22 mouse cellular contexts compared by ENCODE assay signal in genomic region chr12:81077953-81078646, GRCm38 (mm10). TPM values are rescaled to one million over a fixed set of nuclear protein-coding genes. Genes with fewer than 3 reads are reported as not detected.
DNase-seq lines count a peak whose midpoint lies in the region; ATAC-seq and TF ChIP-seq lines count a peak whose summit lies in the region.
"Had no signal": no experiment of that assay in that cellular context is flagged by ENCODE, and none has a peak within 500 bp of the region (broad histone marks: within the 10 kb centered on the region; RNA-seq: fewer than 3 reads in every experiment).

No protein-coding gene starts in this region.

- no peak for TF ChIP-seq CTCF in lung, embryonic 14.5 days (IDR thresholded peaks at IDR 0.05; ENCODE audit: low read depth)

- peak; percentile 36 for DNase-seq in embryonic facial prominence, embryonic 14.5 days (ENCODE audit: low spot score)
- DNase-seq in embryonic facial prominence, embryonic 10.5 days (ENCODE audit: low spot score): no peak
- DNase-seq in heart, adult 8-10 months (ENCODE audit: low spot score): no peak
- peak; percentile 30 for DNase-seq in lung, embryonic 14.5 days
- DNase-seq in lung, postnatal 10 days: no peak
- DNase-seq in layer of hippocampus, postnatal 10 days (ENCODE audit: low spot score in 2 of 2): no peak
- DNase-seq: adrenal gland, postnatal 10 days; cerebellum, adult 18-20 months; cerebellum, postnatal 25 days; embryo, embryonic 11 days; gastrocnemius, postnatal 10 days; kidney, postnatal 36 days; midbrain, embryonic 14.5 days; thymus, postnatal 14 days had no signal

- no peak for ATAC-seq in embryonic facial prominence, embryonic 14.5 days (ENCODE audit: low read depth)
- peak; percentile 56; the same call in 1 of the 2 replicates for ATAC-seq in heart, embryonic 14.5 days (ENCODE audit: insufficient number of reproducible peaks, insufficient read depth, low FRiP score, low read depth)
- ATAC-seq in lung, embryonic 14.5 days (ENCODE audit: insufficient read depth): no peak
- 0 out of 2 replicates have a peak, but pooled peaks have one; percentile 33 for ATAC-seq in stomach, embryonic 14.5 days (ENCODE audit: insufficient number of reproducible peaks, insufficient read depth, low FRiP score, low read depth)
- ATAC-seq: forebrain, embryonic 16.5 days; liver, embryonic 12.5 days had no signal

- 65% methylated on average over 2 of the region's 2 CpGs for WGBS in embryonic facial prominence, embryonic 14.5 days
- 93% methylated on average over 2 of the region's 2 CpGs for whole genome bisulfite sequencing in embryonic facial prominence, embryonic 10.5 days
- WGBS in heart, embryonic 14.5 days: 48% methylated on average over 2 of the region's 2 CpGs
- WGBS in lung, embryonic 14.5 days: 57% methylated on average over 2 of the region's 2 CpGs
- 50% methylated on average over 2 of the region's 2 CpGs for WGBS in stomach, embryonic 14.5 days

- no peak overlapping the region for H3K27ac ChIP-seq in embryonic facial prominence, embryonic 14.5 days (replicated peaks; ENCODE audit: low read depth, low read length)
- no peak overlapping the region for H3K27ac ChIP-seq in embryonic facial prominence, embryonic 10.5 days (replicated peaks)
- peak overlapping the region; percentile 36 to 54; a peak in 2 of 4 replicates for H3K27ac ChIP-seq in heart, embryonic 14.5 days (replicated peaks in 1 of 2; ENCODE audit: control insufficient read depth in 1 of 2, insufficient read depth in 1 of 2, low read depth in 2 of 2, low read length in 2 of 2)
- no peak overlapping the region for H3K27ac ChIP-seq in lung, embryonic 14.5 days (ENCODE audit: low read depth)
- 0 out of 2 replicates have a peak overlapping the region, but pooled peaks have one; percentile 22 for H3K27ac ChIP-seq in stomach, embryonic 14.5 days (ENCODE audit: low read length)
- H3K27ac ChIP-seq: embryonic facial prominence, embryonic 15.5 days; hindbrain, embryonic 13.5 days; kidney, embryonic 15.5 days; limb, embryonic 13.5 days; liver, embryonic 12.5 days had no signal

- no peak overlapping the region for H3K4me3 ChIP-seq in embryonic facial prominence, embryonic 14.5 days (ENCODE audit: low read depth, low read length)
- no peak overlapping the region for H3K4me3 ChIP-seq in embryonic facial prominence, embryonic 10.5 days
- H3K4me3 ChIP-seq in heart, embryonic 14.5 days (ENCODE audit: control insufficient read depth in 1 of 2, insufficient read depth in 1 of 2, low read depth in 1 of 2, low read length in 2 of 2): no peak overlapping the region
- no peak overlapping the region for H3K4me3 ChIP-seq in lung, embryonic 14.5 days (ENCODE audit: low read depth, low read length)
- no peak overlapping the region for H3K4me3 ChIP-seq in stomach, embryonic 14.5 days (ENCODE audit: low read depth, low read length)
- H3K4me3 ChIP-seq: embryonic facial prominence, embryonic 15.5 days; hindbrain, embryonic 13.5 days; kidney, embryonic 15.5 days; limb, embryonic 13.5 days; liver, embryonic 12.5 days had no signal

- no peaks in the 10 kb centered on the region for H3K4me1 ChIP-seq in embryonic facial prominence, embryonic 14.5 days (ENCODE audit: control insufficient read depth, insufficient read depth, low read length)
- peaks cover 6% of the 10 kb centered on the region; the same call in 1 of the 2 replicates for H3K4me1 ChIP-seq in embryonic facial prominence, embryonic 10.5 days
- H3K4me1 ChIP-seq in heart, embryonic 14.5 days (ENCODE audit: control insufficient read depth in 2 of 2, insufficient read depth in 2 of 2, low read length in 2 of 2): no peaks in the 10 kb centered on the region
- H3K4me1 ChIP-seq in lung, embryonic 14.5 days (ENCODE audit: insufficient read depth): no peaks in the 10 kb centered on the region
- H3K4me1 ChIP-seq in stomach, embryonic 14.5 days (ENCODE audit: control insufficient read depth, insufficient read depth, low read length): peaks cover 3% of the 10 kb centered on the region; the same call in 1 of the 2 replicates
- H3K4me1 ChIP-seq: embryonic facial prominence, embryonic 15.5 days; hindbrain, embryonic 13.5 days; kidney, embryonic 15.5 days; limb, embryonic 13.5 days; liver, embryonic 12.5 days had no signal

- no peak overlapping the region for H3K4me2 ChIP-seq in embryonic facial prominence, embryonic 14.5 days (ENCODE audit: low read depth, low read length)
- no peak overlapping the region for H3K4me2 ChIP-seq in heart, embryonic 14.5 days (ENCODE audit: low read length)
- no peak overlapping the region for H3K4me2 ChIP-seq in lung, embryonic 14.5 days
- no peak overlapping the region for H3K4me2 ChIP-seq in stomach, embryonic 14.5 days (replicated peaks; ENCODE audit: low read depth, low read length)
- H3K4me2 ChIP-seq: embryonic facial prominence, embryonic 15.5 days; hindbrain, embryonic 13.5 days; kidney, embryonic 15.5 days; limb, embryonic 13.5 days; liver, embryonic 12.5 days had no signal

- peaks cover 15% of the 10 kb centered on the region; the same call in 1 of the 2 replicates for H3K9me3 ChIP-seq in embryonic facial prominence, embryonic 14.5 days (ENCODE audit: control insufficient read depth, low read length)
- peaks cover 18% of the 10 kb centered on the region for H3K9me3 ChIP-seq in embryonic facial prominence, embryonic 10.5 days
- H3K9me3 ChIP-seq in heart, embryonic 14.5 days (ENCODE audit: control insufficient read depth, low read length): peaks cover 8% of the 10 kb centered on the region
- no peaks in the 10 kb centered on the region; the same call in 1 of the 2 replicates for H3K9me3 ChIP-seq in lung, embryonic 14.5 days (ENCODE audit: low read depth, low read length)
- 0 out of 2 replicates have a peak, but pooled peaks cover 3% of the 10 kb centered on the region for H3K9me3 ChIP-seq in stomach, embryonic 14.5 days (ENCODE audit: control insufficient read depth, low read depth, low read length)
- H3K9me3 ChIP-seq: kidney, embryonic 15.5 days had no signal

- no peak overlapping the region for H3K9ac ChIP-seq in embryonic facial prominence, embryonic 14.5 days (ENCODE audit: low read depth, low read length)
- H3K9ac ChIP-seq in heart, embryonic 14.5 days (ENCODE audit: low read length): no peak overlapping the region
- no peak overlapping the region for H3K9ac ChIP-seq in lung, embryonic 14.5 days
- no peak overlapping the region for H3K9ac ChIP-seq in stomach, embryonic 14.5 days (replicated peaks; ENCODE audit: low read depth, low read length)
- H3K9ac ChIP-seq: embryonic facial prominence, embryonic 15.5 days; hindbrain, embryonic 13.5 days; kidney, embryonic 15.5 days; limb, embryonic 13.5 days; liver, embryonic 12.5 days had no signal

- no peaks in the 10 kb centered on the region for H3K36me3 ChIP-seq in embryonic facial prominence, embryonic 14.5 days (ENCODE audit: control insufficient read depth, insufficient read depth, low read length)
- H3K36me3 ChIP-seq in embryonic facial prominence, embryonic 10.5 days (replicated peaks): peaks cover 37% of the 10 kb centered on the region
- no peaks in the 10 kb centered on the region for H3K36me3 ChIP-seq in heart, embryonic 14.5 days (ENCODE audit: control insufficient read depth, insufficient read depth, low read length)
- no peaks in the 10 kb centered on the region for H3K36me3 ChIP-seq in lung, embryonic 14.5 days (ENCODE audit: insufficient read depth)
- H3K36me3 ChIP-seq in stomach, embryonic 14.5 days (ENCODE audit: control insufficient read depth, insufficient read depth, low read length): no peaks in the 10 kb centered on the region
- H3K36me3 ChIP-seq: embryonic facial prominence, embryonic 15.5 days; hindbrain, embryonic 13.5 days; kidney, embryonic 15.5 days; limb, embryonic 13.5 days had no signal

- H3K27me3 ChIP-seq in embryonic facial prominence, embryonic 14.5 days (replicated peaks; ENCODE audit: control insufficient read depth, insufficient read depth, low read length): no peaks in the 10 kb centered on the region
- no peaks in the 10 kb centered on the region for H3K27me3 ChIP-seq in embryonic facial prominence, embryonic 10.5 days (replicated peaks; ENCODE audit: low read depth, poor library complexity, severe bottlenecking)
- no peaks in the 10 kb centered on the region for H3K27me3 ChIP-seq in heart, embryonic 14.5 days (ENCODE audit: control insufficient read depth, insufficient read depth, low read length)
- H3K27me3 ChIP-seq in lung, embryonic 14.5 days (ENCODE audit: insufficient read depth, low read length): no peaks in the 10 kb centered on the region
- H3K27me3 ChIP-seq in stomach, embryonic 14.5 days (ENCODE audit: control insufficient read depth, insufficient read depth, low read length): no peaks in the 10 kb centered on the region
- H3K27me3 ChIP-seq: embryonic facial prominence, embryonic 15.5 days; hindbrain, embryonic 13.5 days; limb, embryonic 13.5 days; liver, embryonic 12.5 days had no signal

RNA-seq across cellular contexts. Expression of gene Smoc1, which starts 51.5 kb away (rescaled TPM):
- polyA plus RNA-seq in embryonic facial prominence, embryonic 14.5 days (2014; fragmentation: Nextera tagmentation; extraction: Ambion mirVana): 10.7 and 11.5 TPM in 2 replicates
- 25.1 and 27.1 TPM in 2 replicates for polyA plus RNA-seq in embryonic facial prominence, embryonic 10.5 days (2016; fragmentation: Nextera tagmentation; extraction: Ambion mirVana)
- 8.1 and 8.6 TPM in 2 replicates for polyA plus RNA-seq in heart, embryonic 14.5 days (2014; fragmentation: Nextera tagmentation; extraction: Ambion mirVana)
- 1 to 10 TPM; 5.1 to 6.7 (median 5.6) TPM for total RNA-seq in heart, adult 8-10 months (2022)
- polyA plus RNA-seq in lung, embryonic 14.5 days (2014; fragmentation: Nextera tagmentation; extraction: Ambion mirVana): 0.55 and 0.63 TPM in 2 replicates
- polyA plus RNA-seq in stomach, embryonic 14.5 days (2014; fragmentation: Nextera tagmentation; extraction: Ambion mirVana): 4.7 and 5.3 TPM in 2 replicates
- 10 to 100 TPM; 12.1 to 13.9 TPM for total RNA-seq in layer of hippocampus, postnatal 10 days (2021)

Comparison
In these comparisons a context has a peak if more than half of its experiments do, and no peak if none do; other contexts are left out.
1. DNase-seq: peak in embryonic facial prominence, embryonic 14.5 days (single experiment) and lung, embryonic 14.5 days (single experiment); none in embryonic facial prominence, embryonic 10.5 days (single experiment), heart, adult 8-10 months (single experiment), lung, postnatal 10 days (single experiment) and layer of hippocampus, postnatal 10 days (0 of 2).
2. ATAC-seq: peak in heart, embryonic 14.5 days (single experiment) and stomach, embryonic 14.5 days (single experiment); none in embryonic facial prominence, embryonic 14.5 days (single experiment) and lung, embryonic 14.5 days (single experiment).
3. H3K27ac ChIP-seq: peak in heart, embryonic 14.5 days (2 of 2) and stomach, embryonic 14.5 days (single experiment); none in embryonic facial prominence, embryonic 14.5 days (single experiment), embryonic facial prominence, embryonic 10.5 days (single experiment) and lung, embryonic 14.5 days (single experiment).